Mouse (Mus musculus) hindbrain, embryonic 14.5 days (tissue): Measurements from ENCODE around the gene Ankrd42. TPM values are rescaled to one million over a fixed set of nuclear protein-coding genes. Genes with fewer than 3 reads are reported as not detected.
A peak's percentile ranks its signal among the peaks of the same experiment; 100 is the strongest.

Experiments used
- ATAC-seq: fragments of 200-750 bp; cut with Nextera tagmentation; 2 replicates; pipeline ENCODE4 v1.8.0; 2017; ENCODE audit warnings: moderate number of reproducible peaks, mild to moderate bottlenecking, moderate TSS enrichment, moderate library complexity; ENCODE audit not compliant: low FRiP score
- DNase-seq: peaks from one replicate; pipeline ENCODE4 v3.0.0-alpha.2; 2015; ENCODE audit warnings: low spot score
- H3K27ac ChIP-seq: fragments of 300-500 bp; sonication (generic); 2 replicates; pipeline ENCODE4 v1.5.1; 2014; ENCODE audit warnings: mild to moderate bottlenecking, moderate library complexity
- H3K27me3 ChIP-seq: fragments of 300-500 bp; sonication (generic); 2 replicates; pipeline ENCODE4 v1.6.1; 2014; ENCODE audit warnings: mild to moderate bottlenecking, low read length, mixed read lengths; ENCODE audit not compliant: control insufficient read depth, insufficient read depth
- H3K36me3 ChIP-seq: fragments of 300-500 bp; sonication (generic); replicated peaks from 2 replicates; pipeline ENCODE4 v1.6.1; 2014; ENCODE audit not compliant: control insufficient read depth, insufficient read depth
- H3K4me1 ChIP-seq: fragments of 300-500 bp; sonication (generic); replicated peaks from 2 replicates; pipeline ENCODE4 v1.6.1; 2014; ENCODE audit warnings: antibody characterized with exemption, low read length, mixed read lengths; ENCODE audit not compliant: control insufficient read depth, insufficient read depth
- H3K4me2 ChIP-seq: fragments of 300-500 bp; sonication (generic); replicated peaks from 2 replicates; pipeline ENCODE4 v1.6.1; 2014; ENCODE audit warnings: mild to moderate bottlenecking, moderate library complexity
- H3K4me3 ChIP-seq: fragments of 300-500 bp; sonication (generic); replicated peaks from 2 replicates; pipeline ENCODE4 v1.5.1; 2014; ENCODE audit warnings: mild to moderate bottlenecking, low read length
- H3K9ac ChIP-seq: fragments of 300-500 bp; sonication (generic); 2 replicates; pipeline ENCODE4 v1.6.1; 2014
- H3K9me3 ChIP-seq: fragments of 300-500 bp; sonication (generic); 2 replicates; pipeline ENCODE4 v1.6.1; 2016; ENCODE audit warnings: low read length; ENCODE audit not compliant: control insufficient read depth
- WGBS: fragments of 180-500 bp; shearing (Covaris S2); extraction: QIAGEN DNeasy Blood & Tissue Kit; methylation state at CpG from one replicate; pipeline ENCODE4 v1.1.7; 2014; 5-methylcytosine and 5-hydroxymethylcytosine counted together
- polyA plus RNA-seq: library from polyadenylated mRNA; unstranded; fragments of >200 nt; fragmentation: Nextera tagmentation; extraction: Ambion mirVana; gene quantifications from 2 replicates; pipeline ENCODE4 v1.2.1, GENCODE M21; 2014

Gene Ankrd42
- polyA plus RNA-seq, 1 experiment from 2014 or later, result 17.1 TPM

- DNase-seq (no peak), ATAC-seq (no peak)
- Histone ChIP-seq H3K4me1 (no peaks in the 10 kb centered on the region), H3K4me3 (no peak overlapping the region), H3K9ac (no peak overlapping the region), H3K4me2 (no peak overlapping the region), H3K36me3 (no peaks in the 10 kb centered on the region), H3K27me3 (no peaks in the 10 kb centered on the region), H3K9me3 (no peaks in the 10 kb centered on the region), H3K27ac (no peak overlapping the region)
- WGBS, result 76% methylated on average over 2 of the region's 2 CpGs
Observed at GRCm38 (mm10) chr7:92546763-92547162, 90.2 kb downstream of the Ankrd42 start.

DNA sequence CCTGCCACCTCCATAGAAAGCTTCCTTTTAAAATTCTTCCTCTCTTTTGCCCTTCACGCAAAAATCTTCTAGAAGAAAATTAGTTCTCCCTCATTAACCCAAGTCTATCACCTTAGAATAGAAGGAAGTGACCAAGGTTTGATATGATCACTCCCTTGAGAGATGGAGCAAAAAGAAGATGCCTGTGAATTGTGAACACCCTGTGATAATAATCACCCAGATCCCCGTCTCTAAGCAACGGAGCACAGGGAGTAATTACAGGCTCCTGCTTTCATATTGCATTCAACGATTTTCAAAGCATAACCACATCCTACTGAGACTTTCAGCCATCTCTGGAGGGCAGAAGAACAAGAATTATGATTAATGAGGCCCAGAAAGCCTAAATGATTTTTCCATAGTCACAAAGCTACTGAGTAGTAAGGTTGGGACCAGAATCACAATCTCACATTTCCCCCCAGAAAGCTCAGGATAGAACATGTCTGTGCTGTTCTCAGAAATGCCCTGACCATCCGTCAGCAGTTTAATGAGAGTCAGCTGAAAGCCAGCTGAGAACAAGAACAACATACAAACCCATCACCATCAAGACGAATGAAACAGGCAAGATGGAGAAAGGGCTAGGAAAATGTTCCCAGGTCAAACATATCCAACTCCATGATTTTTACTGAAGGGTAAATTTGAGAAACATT, 104.4 kb downstream of the Ankrd42 start:
- no peak overlapping the region for H3K4me3 ChIP-seq
- H3K27me3 ChIP-seq, result no peaks in the 10 kb centered on the region
- WGBS, result 28% methylated on average over 6 of the region's 6 CpGs
- H3K4me1 ChIP-seq, result peaks cover 11% of the 10 kb centered on the region
- DNase-seq (peak; percentile 56), ATAC-seq (peak; percentile 82; the same call in 1 of the 2 replicates)
- no peak overlapping the region for H3K9ac ChIP-seq
- H3K27ac ChIP-seq, result peak overlapping the region; percentile 68
- no peaks in the 10 kb centered on the region for H3K36me3 ChIP-seq
- H3K9me3 ChIP-seq, result no peaks in the 10 kb centered on the region
- no peak overlapping the region for H3K4me2 ChIP-seq

Other genes with a start within 250 kb of the Ankrd42 start
- 64.4 and 69.6 TPM in 2 replicates for gene Ccdc90b, start 76.0 kb downstream of the Ankrd42 start, polyA plus RNA-seq
- 15.8 and 18.0 TPM in 2 replicates for gene Pcf11, start 32.8 kb upstream of the Ankrd42 start, polyA plus RNA-seq
- gene Rab30, start 104.5 kb upstream of the Ankrd42 start, polyA plus RNA-seq, result 24.2 and 29.6 TPM in 2 replicates
- 4.8 and 5.0 TPM in 2 replicates for gene Ddias, start 237.1 kb upstream of the Ankrd42 start, polyA plus RNA-seq
- 20.3 and 21.1 TPM in 2 replicates for gene Prcp, start 237.3 kb upstream of the Ankrd42 start, polyA plus RNA-seq